Mouse (Mus musculus) heart, embryonic 13.5 days (tissue): ENCODE results near the gene Slc25a17. TPM values are rescaled to one million over a fixed set of nuclear protein-coding genes. Genes with fewer than 3 reads are reported as not detected.

ENCODE experiments used
- ATAC-seq: fragments of 200-750 bp; cut with Nextera tagmentation; 2 replicates; pipeline ENCODE4 v1.8.0; 2017; ENCODE audit warnings: moderate TSS enrichment; ENCODE audit not compliant: insufficient number of reproducible peaks, low FRiP score, low TSS enrichment; ENCODE audit errors: extremely low read depth
- H3K27ac ChIP-seq: fragments of 300-500 bp; sonication (generic); replicated peaks from 2 replicates; pipeline ENCODE4 v1.5.1; 2015; ENCODE audit warnings: moderate library complexity, mild to moderate bottlenecking, inconsistent platforms
- H3K27me3 ChIP-seq: fragments of 300-500 bp; sonication (generic); replicated peaks from 2 replicates; pipeline ENCODE4 v1.6.1; 2015; ENCODE audit warnings: mild to moderate bottlenecking, inconsistent platforms
- H3K36me3 ChIP-seq: fragments of 300-500 bp; sonication (generic); 2 replicates; pipeline ENCODE4 v1.6.1; 2015; ENCODE audit warnings: mild to moderate bottlenecking, inconsistent platforms
- H3K4me1 ChIP-seq: fragments of 300-500 bp; sonication (generic); 2 replicates; pipeline ENCODE4 v1.6.1; 2015; ENCODE audit warnings: inconsistent platforms
- H3K4me2 ChIP-seq: fragments of 300-500 bp; sonication (generic); 2 replicates; pipeline ENCODE4 v1.6.1; 2015; ENCODE audit warnings: inconsistent platforms, mild to moderate bottlenecking, moderate library complexity
- H3K4me3 ChIP-seq: fragments of 300-500 bp; sonication (generic); 2 replicates; pipeline ENCODE4 v1.5.1; 2015; ENCODE audit warnings: moderate library complexity, mild to moderate bottlenecking, inconsistent platforms
- H3K9ac ChIP-seq: fragments of 300-500 bp; sonication (generic); 2 replicates; pipeline ENCODE4 v1.6.1; 2015; ENCODE audit warnings: inconsistent platforms, mild to moderate bottlenecking, moderate library complexity
- H3K9me3 ChIP-seq: fragments of 300-500 bp; sonication (generic); 2 replicates; pipeline ENCODE4 v1.6.1; 2016; ENCODE audit warnings: inconsistent platforms
- WGBS: fragments of 180-500 bp; shearing (Covaris S2); methylation state at CpG from one replicate; pipeline ENCODE4 v1.1.7; 2015; ENCODE audit warnings: mixed read lengths; 5-methylcytosine and 5-hydroxymethylcytosine counted together
- polyA plus RNA-seq: library from polyadenylated mRNA; unstranded; fragments of >200 nt; fragmentation: Nextera tagmentation; extraction: Ambion mirVana; gene quantifications from 2 replicates; pipeline ENCODE4 v1.2.1, GENCODE M21; 2015

The Slc25a17 gene
- polyA plus RNA-seq, 1 experiment from 2014 or later = 50.6 TPM

DNA sequence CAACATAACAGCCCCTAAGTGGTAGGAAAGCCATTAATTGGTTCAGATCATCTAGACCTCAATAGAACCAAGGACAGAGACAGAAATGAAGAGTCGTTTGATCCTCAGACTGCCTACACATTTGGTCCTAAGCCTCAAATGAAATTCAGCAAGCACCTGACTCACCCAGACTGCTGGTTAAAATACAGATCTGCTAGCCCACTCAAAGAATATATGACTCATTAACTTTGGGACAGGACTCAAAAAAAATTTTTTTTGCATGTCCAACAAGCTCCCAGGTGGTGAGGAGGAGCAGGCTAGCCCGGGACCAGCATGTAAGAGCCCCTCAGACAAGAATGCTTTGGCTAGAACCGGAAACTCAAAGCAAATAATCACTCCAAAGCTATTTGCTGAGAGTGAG, 40.5 kb downstream of the Slc25a17 start:
- ATAC-seq = no peak
- H3K36me3 ChIP-seq = peaks cover 90% of the 10 kb centered on the region

DNA sequence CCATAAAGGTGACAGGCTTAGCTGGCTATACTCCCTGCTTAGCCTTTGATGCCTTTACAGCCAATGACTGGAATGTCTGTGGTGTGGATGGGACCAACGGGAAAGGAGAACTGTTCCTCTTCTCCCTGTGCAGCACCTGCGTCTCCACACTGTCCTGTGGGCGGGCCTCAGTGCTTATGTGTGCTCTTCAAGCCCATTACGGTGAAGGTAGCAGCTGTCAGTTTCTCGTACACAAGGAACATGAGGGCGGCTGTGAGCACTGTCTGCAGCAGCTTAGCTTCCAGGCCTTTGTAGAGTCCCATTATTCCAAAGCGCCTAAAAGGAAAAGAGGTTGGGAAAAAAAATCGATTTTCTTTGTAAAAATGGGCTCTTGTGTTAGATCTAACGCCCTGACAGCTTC, 41.1 kb downstream of the Slc25a17 start:
- WGBS = 90% methylated on average over 9 of the region's 9 CpGs
- Histone ChIP-seq H3K27me3 (no peaks in the 10 kb centered on the region), H3K36me3 (peaks cover 88% of the 10 kb centered on the region), H3K4me3 (no peak overlapping the region), H3K9me3 (no peaks in the 10 kb centered on the region), H3K27ac (no peak overlapping the region), H3K4me1 (no peaks in the 10 kb centered on the region), H3K9ac (no peak overlapping the region), H3K4me2 (no peak overlapping the region)
- ATAC-seq = no peak

More for the DNA sequence above, 40.5 kb downstream of the Slc25a17 start:
- no peak overlapping the region for H3K9ac ChIP-seq
- 86% methylated on average over 3 of the region's 3 CpGs for WGBS
- H3K9me3 ChIP-seq = no peaks in the 10 kb centered on the region
- H3K4me1 ChIP-seq = no peaks in the 10 kb centered on the region
- H3K27me3 ChIP-seq = no peaks in the 10 kb centered on the region
- H3K27ac ChIP-seq = no peak overlapping the region
- no peak overlapping the region for H3K4me2 ChIP-seq
- no peak overlapping the region for H3K4me3 ChIP-seq

DNA sequence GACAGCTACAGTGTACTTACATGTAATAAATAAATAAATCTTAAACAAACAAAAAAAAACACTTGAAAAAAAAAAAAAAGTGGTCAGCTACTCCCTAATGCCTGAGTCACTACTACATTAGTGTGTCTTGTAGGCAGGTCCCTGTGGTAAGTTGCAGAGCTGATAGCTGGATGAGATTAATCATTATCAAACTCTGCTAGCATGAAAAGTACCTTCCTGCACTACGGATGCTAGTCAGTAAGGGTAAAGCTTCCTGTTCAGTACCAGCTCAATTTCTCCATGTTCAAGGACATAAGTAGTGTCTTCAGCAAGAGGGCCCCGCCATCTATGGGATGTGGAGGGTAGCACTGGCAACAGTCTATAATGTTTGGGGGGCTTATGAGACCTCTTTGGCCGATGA, 46.7 kb downstream of the Slc25a17 start:
- Histone ChIP-seq H3K4me2 (no peak overlapping the region), H3K9ac (no peak overlapping the region), H3K9me3 (no peaks in the 10 kb centered on the region), H3K27ac (no peak overlapping the region), H3K36me3 (peaks cover 44% of the 10 kb centered on the region), H3K27me3 (no peaks in the 10 kb centered on the region), H3K4me1 (no peaks in the 10 kb centered on the region), H3K4me3 (no peak overlapping the region)
- no peak for ATAC-seq
- 83% methylated on average over 3 of the region's 3 CpGs for WGBS

DNA sequence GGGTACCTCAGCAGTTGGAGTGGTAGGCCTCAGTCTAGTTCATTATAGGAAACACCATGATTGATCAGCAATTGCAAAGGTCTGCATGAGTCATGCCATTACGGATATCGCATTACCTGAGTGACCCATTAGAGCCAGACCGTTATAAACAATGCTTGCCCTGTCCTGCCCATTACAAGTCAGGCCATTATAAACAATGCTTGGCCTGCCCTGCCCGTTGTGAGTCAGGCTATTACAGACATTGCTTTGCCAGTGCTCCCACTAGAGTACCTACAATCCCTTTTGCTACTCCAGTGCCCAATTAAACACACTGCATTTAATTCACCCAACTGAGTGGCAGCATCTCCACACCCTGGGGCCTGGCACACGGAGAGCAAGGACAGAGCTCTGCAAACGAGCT, 49.6 kb downstream of the Slc25a17 start:
- no peaks in the 10 kb centered on the region for H3K4me1 ChIP-seq
- no peak overlapping the region for H3K27ac ChIP-seq
- 79% methylated on average over 6 of the region's 6 CpGs for WGBS
- no peak for ATAC-seq
- H3K36me3 ChIP-seq = peaks cover 15% of the 10 kb centered on the region
- no peak overlapping the region for H3K4me3 ChIP-seq
- H3K4me2 ChIP-seq = no peak overlapping the region
- H3K9ac ChIP-seq = no peak overlapping the region
- no peaks in the 10 kb centered on the region for H3K27me3 ChIP-seq
- H3K9me3 ChIP-seq = no peaks in the 10 kb centered on the region

DNA sequence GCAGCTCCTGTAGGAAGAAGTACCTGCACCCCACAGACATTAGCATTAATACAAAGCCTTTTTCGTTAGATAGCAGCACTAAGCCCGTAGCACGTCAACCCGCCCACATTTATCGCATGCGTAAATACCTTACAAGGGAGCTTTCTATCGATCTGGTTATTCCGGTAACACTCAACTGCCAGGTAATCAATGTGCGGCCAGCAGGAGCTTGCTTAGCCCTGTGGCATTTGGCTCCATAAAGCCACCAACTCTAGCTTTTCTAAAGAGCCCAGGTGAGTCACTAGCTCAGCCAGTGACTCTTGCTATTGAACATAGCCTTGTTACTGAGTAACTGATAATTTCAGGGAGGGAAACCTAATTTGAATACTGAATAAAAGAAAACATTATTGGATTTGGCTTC, 50.3 kb downstream of the Slc25a17 start:
- H3K9ac ChIP-seq = no peak overlapping the region
- H3K4me3 ChIP-seq = no peak overlapping the region
- ATAC-seq = no peak
- no peaks in the 10 kb centered on the region for H3K4me1 ChIP-seq
- H3K9me3 ChIP-seq = no peaks in the 10 kb centered on the region
- whole genome bisulfite sequencing = 90% methylated on average over 9 of the region's 9 CpGs
- no peak overlapping the region for H3K27ac ChIP-seq
- H3K27me3 ChIP-seq = no peaks in the 10 kb centered on the region
- peaks cover 11% of the 10 kb centered on the region; the same call in 1 of the 2 replicates for H3K36me3 ChIP-seq
- no peak overlapping the region for H3K4me2 ChIP-seq

DNA sequence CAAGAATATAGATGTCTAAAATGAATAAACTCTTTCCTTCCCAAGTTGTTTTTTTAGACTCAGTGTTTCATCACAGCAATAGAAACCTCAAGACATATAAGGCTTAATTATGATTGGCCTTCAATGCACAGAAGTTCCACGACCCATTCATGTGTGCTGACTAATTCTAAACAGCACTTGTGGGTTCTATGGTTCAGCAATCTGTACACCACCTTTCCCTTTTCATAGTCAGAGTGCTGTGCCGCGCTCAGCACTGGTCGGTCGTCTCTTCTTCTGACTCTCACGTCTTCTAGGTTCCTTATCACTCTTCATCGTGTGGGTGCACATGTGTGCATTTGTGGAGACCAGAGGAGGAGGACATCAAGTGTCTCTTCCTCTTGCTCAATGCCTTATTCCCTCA, 52.6 kb downstream of the Slc25a17 start:
- Histone ChIP-seq H3K4me1 (no peaks in the 10 kb centered on the region), H3K27ac (no peak overlapping the region), H3K27me3 (no peaks in the 10 kb centered on the region), H3K4me3 (no peak overlapping the region), H3K36me3 (peaks cover 5% of the 10 kb centered on the region; the same call in 1 of the 2 replicates), H3K9me3 (no peaks in the 10 kb centered on the region), H3K9ac (no peak overlapping the region), H3K4me2 (no peak overlapping the region)
- no peak for ATAC-seq
- WGBS = 81% methylated on average over 7 of the region's 7 CpGs

DNA sequence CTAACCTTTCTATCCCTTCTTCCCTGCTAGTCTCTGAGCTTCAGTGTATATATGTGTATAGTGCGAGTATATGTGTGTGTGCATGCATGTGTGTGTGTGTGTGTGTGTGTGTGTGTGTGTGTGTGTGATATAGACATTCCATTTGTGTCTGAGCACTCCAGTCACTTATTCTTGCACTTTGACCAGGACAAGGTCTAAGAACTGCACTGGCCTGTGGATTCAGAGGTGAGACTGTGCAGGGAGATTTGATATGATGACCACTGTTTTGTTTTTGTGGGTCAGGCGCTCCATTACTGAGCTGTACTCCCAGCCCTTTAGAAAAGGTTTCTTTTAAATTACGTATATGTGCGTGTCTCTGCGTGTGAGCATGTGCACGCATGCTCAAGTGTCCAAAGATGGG, 54.1 kb downstream of the Slc25a17 start:
- Histone ChIP-seq H3K36me3 (no peaks in the 10 kb centered on the region), H3K4me3 (no peak overlapping the region), H3K27me3 (no peaks in the 10 kb centered on the region), H3K4me1 (no peaks in the 10 kb centered on the region), H3K4me2 (no peak overlapping the region), H3K27ac (no peak overlapping the region), H3K9ac (no peak overlapping the region), H3K9me3 (no peaks in the 10 kb centered on the region)
- no peak for ATAC-seq
- 87% methylated on average over 6 of the region's 6 CpGs for WGBS

DNA sequence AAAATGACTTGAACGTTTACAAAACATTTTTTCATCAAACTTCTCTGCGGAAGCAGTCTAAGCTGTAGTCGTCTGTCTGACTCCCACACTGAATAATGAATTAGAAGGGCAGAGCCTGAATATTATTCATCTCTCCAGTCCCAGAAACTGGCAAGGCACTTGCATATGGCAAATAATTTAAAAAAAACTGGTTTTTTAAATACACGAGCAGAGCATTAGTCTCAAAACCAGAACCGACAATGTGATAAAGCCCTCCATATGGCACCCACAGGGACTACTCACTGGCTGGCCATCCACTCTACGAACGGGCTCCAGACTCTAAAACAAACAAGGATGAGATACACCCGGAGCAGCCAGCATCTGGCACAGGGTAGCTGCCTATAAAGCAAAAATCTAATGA, 55.6 kb downstream of the Slc25a17 start:
- ATAC-seq = no peak
- H3K4me2 ChIP-seq = no peak overlapping the region
- H3K4me3 ChIP-seq = no peak overlapping the region
- WGBS = 56% methylated on average over 8 of the region's 8 CpGs
- no peaks in the 10 kb centered on the region for H3K4me1 ChIP-seq
- no peak overlapping the region for H3K27ac ChIP-seq
- H3K9ac ChIP-seq = no peak overlapping the region
- H3K9me3 ChIP-seq = no peaks in the 10 kb centered on the region
- no peaks in the 10 kb centered on the region for H3K27me3 ChIP-seq
- H3K36me3 ChIP-seq = no peaks in the 10 kb centered on the region

DNA sequence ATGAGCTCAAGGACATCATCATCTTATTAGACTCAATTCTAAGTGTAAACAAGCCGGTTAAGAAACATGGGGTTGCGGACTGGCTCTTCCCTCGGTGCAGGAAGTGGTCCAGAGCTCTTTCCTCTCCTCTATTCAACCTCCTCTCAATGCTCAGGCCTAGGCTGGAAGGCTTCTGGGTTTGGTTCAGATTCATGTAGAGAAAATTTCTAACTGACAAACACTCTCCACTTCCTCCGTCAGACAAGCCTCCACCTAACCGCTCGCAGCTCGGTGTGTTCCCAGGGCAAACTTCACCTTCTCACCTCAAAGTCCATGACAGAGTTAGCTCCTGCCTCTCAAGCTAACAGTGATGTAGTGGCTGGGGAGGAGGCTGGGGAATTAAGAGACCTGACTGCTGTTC, 56.6 kb downstream of the Slc25a17 start:
- Histone ChIP-seq H3K27ac (no peak overlapping the region), H3K9ac (no peak overlapping the region), H3K4me2 (no peak overlapping the region), H3K27me3 (no peaks in the 10 kb centered on the region), H3K36me3 (no peaks in the 10 kb centered on the region), H3K4me3 (no peak overlapping the region), H3K9me3 (no peaks in the 10 kb centered on the region), H3K4me1 (no peaks in the 10 kb centered on the region)
- WGBS = 89% methylated on average over 7 of the region's 7 CpGs
- no peak for ATAC-seq

DNA sequence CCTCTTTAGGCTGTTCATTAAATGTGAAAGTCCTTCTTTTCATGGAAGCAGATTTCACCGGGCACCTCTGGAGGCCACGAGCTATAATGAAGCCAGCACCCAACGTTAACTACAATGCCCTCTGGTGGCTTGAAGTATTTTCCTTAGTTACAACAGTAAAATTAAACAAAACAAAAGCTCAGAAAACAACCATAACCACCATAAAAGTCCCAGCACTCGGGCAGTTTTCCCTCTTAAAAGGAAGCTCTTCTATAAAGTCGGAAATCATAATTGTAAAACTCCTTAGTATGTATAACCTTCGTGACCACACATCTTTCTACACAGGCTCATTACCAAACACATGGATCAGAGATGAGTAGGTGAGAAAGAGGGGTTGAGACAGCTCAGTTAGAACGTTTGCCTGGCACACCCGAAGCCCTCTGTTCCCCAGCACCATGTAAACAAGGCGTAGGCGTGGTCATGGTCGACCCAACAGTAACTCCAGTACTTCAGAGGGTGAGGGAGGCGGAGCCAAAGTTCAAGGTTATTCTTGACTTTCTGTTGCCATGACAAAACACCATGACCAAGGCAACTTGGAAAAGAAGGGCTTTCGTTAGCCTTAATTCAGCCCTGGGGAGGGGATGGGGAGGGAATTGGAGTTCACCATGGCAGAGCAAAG, 58.3 kb downstream of the Slc25a17 start:
- ATAC-seq = no peak
- H3K4me2 ChIP-seq = no peak overlapping the region
- no peak overlapping the region for H3K4me3 ChIP-seq
- WGBS = 56% methylated on average over 13 of the region's 13 CpGs
- no peak overlapping the region for H3K27ac ChIP-seq
- no peaks in the 10 kb centered on the region for H3K9me3 ChIP-seq
- H3K36me3 ChIP-seq = no peaks in the 10 kb centered on the region
- no peaks in the 10 kb centered on the region for H3K27me3 ChIP-seq
- no peak overlapping the region for H3K9ac ChIP-seq
- no peaks in the 10 kb centered on the region for H3K4me1 ChIP-seq

DNA sequence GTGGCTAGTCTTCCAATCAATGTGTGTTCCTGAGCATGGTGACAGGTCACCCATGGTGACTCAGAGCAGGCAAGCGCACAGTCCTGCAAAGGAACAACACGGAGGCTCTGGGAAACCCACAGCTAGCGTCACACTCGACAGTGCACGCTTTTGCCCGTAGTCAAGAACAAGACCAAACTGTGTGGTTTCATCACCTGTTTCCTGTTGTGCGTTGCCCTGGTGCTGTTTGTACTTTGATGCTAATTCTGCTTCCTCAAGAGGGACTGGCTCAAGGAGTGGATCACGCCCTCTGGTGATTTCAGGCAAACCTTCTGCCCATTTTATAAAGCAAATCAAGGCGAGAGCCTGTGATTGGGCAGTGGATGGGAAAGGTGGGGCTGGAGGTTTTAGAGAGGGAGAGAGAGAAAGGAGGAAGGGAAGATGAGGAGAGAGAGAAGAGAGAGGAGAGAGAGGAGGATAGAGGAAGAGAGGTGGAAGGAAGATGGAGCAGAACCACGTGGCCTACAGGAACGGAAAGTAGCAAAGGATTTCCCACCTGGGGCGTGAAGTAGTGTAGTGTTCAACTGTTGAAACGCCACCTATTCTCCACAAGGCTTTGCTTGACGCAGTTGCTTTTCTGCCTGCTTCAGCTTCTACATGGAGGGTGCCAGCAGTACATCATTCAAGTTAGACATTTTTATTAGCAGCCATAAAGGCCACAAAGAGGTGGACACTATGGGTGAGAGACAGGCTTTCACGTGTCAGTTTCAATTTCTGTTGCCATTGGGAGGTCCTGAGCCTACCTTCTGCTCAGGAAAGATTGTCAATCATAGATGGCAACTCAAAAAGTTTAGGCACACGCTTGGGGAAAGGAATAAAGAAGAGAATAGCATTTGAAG, 59.2 kb downstream of the Slc25a17 start:
- 59% methylated on average over 16 of the region's 16 CpGs for WGBS
- Histone ChIP-seq H3K9me3 (no peaks in the 10 kb centered on the region), H3K4me1 (no peaks in the 10 kb centered on the region), H3K27ac (no peak overlapping the region), H3K27me3 (no peaks in the 10 kb centered on the region), H3K4me2 (no peak overlapping the region), H3K36me3 (no peaks in the 10 kb centered on the region), H3K9ac (no peak overlapping the region), H3K4me3 (no peak overlapping the region)
- no peak; the same call in 1 of the 2 replicates for ATAC-seq
